Mouse (Mus musculus) lung, embryonic 15.5 days (tissue): ENCODE results near the gene Coa7. TPM values are rescaled to one million over a fixed set of nuclear protein-coding genes. Genes with fewer than 3 reads are reported as not detected.

Experiments
- ATAC-seq: fragments of 200-750 bp; cut with Nextera tagmentation; 2 replicates; pipeline ENCODE4 v1.8.0; 2017; ENCODE audit warnings: moderate number of reproducible peaks, borderline replicate concordance; ENCODE audit not compliant: low FRiP score, low TSS enrichment; ENCODE audit errors: extremely low read depth
- H3K27ac ChIP-seq: fragments of 300-500 bp; sonication (generic); 2 replicates; pipeline ENCODE4 v1.5.1; 2015; ENCODE audit warnings: moderate library complexity, mild to moderate bottlenecking, inconsistent platforms
- H3K27me3 ChIP-seq: fragments of 300-500 bp; sonication (generic); 2 replicates; pipeline ENCODE4 v1.6.1; 2015; ENCODE audit warnings: inconsistent platforms
- H3K36me3 ChIP-seq: fragments of 300-500 bp; sonication (generic); 2 replicates; pipeline ENCODE4 v1.6.1; 2015; ENCODE audit warnings: inconsistent platforms
- H3K4me1 ChIP-seq: fragments of 300-500 bp; sonication (generic); 2 replicates; pipeline ENCODE4 v1.6.1; 2015; ENCODE audit warnings: inconsistent platforms
- H3K4me2 ChIP-seq: fragments of 300-500 bp; sonication (generic); 2 replicates; pipeline ENCODE4 v1.6.1; 2015; ENCODE audit warnings: inconsistent platforms, mild to moderate bottlenecking, moderate library complexity
- H3K4me3 ChIP-seq: fragments of 300-500 bp; sonication (generic); 2 replicates; pipeline ENCODE4 v1.5.1; 2015; ENCODE audit warnings: mild to moderate bottlenecking, inconsistent platforms
- H3K9ac ChIP-seq: fragments of 300-500 bp; sonication (generic); 2 replicates; pipeline ENCODE4 v1.6.1; 2015; ENCODE audit warnings: inconsistent platforms
- H3K9me3 ChIP-seq: fragments of 300-500 bp; sonication (generic); 2 replicates; pipeline ENCODE4 v1.6.1; 2016; ENCODE audit warnings: inconsistent platforms
- WGBS: fragments of 180-500 bp; shearing (Covaris S2); methylation state at CpG from one replicate; pipeline ENCODE4 v1.1.7; 2015; 5-methylcytosine and 5-hydroxymethylcytosine counted together
- polyA plus RNA-seq: library from polyadenylated mRNA; unstranded; fragments of >200 nt; fragmentation: Nextera tagmentation; extraction: Ambion mirVana; gene quantifications from 2 replicates; pipeline ENCODE4 v1.2.1, GENCODE M21; 2015

Coa7 gene
- polyA plus RNA-seq, 1 experiment from 2014 or later = 45.2 TPM

DNA sequence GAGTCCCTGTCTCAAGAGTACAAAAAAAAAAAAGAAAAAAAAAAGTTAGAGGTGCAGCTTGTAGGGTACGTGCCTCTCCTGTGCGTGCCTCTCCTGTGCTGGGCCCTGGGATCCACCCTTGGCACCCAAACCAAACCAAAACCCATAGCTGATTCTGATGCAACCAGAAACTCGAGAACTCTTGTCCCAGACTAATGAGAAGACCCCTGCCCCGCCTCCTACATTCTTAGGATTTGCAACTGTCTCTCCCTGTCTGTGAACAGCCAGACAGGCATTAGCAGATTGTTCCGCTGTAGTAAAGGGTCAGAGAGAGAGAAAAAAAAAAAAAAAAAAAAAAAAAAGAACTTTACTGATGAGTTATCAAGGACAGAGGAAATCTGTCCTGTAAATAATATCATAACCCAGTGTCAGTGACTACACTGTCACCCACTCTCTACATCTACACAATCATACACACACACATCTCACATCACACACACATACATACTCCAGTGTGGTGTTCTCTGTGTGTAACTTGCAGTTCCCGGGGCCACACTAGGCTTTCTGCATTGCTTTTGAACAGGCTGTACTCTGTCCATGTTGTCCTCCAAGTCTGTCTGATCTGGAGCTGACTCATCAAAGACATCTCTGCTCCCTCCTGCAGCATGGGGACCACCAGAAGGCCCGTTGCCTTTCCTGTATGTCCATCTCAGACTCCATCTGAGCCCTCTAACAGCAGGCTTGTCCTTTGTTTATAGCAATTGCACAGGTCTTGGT lies 35.6 kb downstream of the Coa7 start:
- peak; percentile 69 for ATAC-seq
- Histone ChIP-seq H3K36me3 (no peaks in the 10 kb centered on the region), H3K4me2 (peak overlapping the region; percentile 16), H3K4me3 (no peak overlapping the region), H3K4me1 (peaks cover 48% of the 10 kb centered on the region), H3K27me3 (no peaks in the 10 kb centered on the region), H3K27ac (peak overlapping the region; percentile 79), H3K9ac (no peak overlapping the region), H3K9me3 (no peaks in the 10 kb centered on the region)
- 9% methylated on average over 7 of the region's 7 CpGs for WGBS

DNA sequence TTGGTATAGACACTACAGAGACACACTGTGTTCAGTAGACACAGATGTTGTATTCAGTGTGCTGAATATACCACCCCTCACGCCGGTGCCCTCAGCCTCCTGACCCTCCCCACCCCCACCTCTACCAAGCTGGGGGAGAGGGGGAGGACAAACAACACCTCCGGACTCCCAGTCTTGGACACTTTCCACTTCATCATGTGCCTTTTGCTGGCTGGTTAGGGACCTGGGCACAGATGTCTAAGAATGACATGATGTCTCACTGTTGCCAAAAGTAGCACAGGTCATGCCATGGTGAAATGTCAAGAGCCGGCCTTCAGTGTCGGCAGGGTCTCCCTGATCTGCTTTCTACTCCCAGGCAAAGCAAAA lies 36.2 kb downstream of the Coa7 start:
- WGBS = 18% methylated on average over 5 of the region's 5 CpGs
- H3K9ac ChIP-seq = no peak overlapping the region
- no peak overlapping the region for H3K4me2 ChIP-seq

DNA sequence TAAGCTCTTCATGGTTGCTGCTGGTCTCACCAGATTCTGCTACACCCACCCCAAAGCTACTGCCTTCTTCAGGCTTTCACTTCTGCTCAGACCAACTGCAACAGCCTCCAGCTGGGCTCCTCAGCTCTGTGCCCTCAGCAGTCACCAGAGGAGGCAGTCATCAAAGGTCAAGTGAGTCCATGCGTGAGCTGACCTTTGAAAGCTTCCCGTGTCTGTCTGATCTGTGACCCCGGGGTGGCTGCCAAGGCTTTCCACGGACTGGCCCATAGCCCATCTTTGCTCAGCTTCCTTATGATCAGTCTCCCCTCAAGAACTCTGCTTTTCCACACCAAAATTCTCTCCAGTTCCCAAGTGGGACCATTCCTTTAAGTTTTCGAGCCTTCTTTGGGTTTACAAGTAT lies 41.3 kb downstream of the Coa7 start:
- no peak overlapping the region for H3K27ac ChIP-seq
- H3K27me3 ChIP-seq = no peaks in the 10 kb centered on the region
- no peaks in the 10 kb centered on the region for H3K36me3 ChIP-seq
- no peak overlapping the region for H3K4me3 ChIP-seq
- no peak overlapping the region for H3K9ac ChIP-seq
- peaks cover 1% of the 10 kb centered on the region for H3K4me1 ChIP-seq
- WGBS = 25% methylated on average over 5 of the region's 5 CpGs
- H3K4me2 ChIP-seq = no peak overlapping the region
- no peaks in the 10 kb centered on the region for H3K9me3 ChIP-seq
- peak; percentile 27; the same call in 1 of the 2 replicates for ATAC-seq

More for the DNA sequence above, 36.2 kb downstream of the Coa7 start:
- H3K9me3 ChIP-seq = no peaks in the 10 kb centered on the region
- H3K4me1 ChIP-seq = peaks cover 48% of the 10 kb centered on the region
- H3K27ac ChIP-seq = peak overlapping the region; percentile 79
- no peaks in the 10 kb centered on the region for H3K27me3 ChIP-seq
- H3K36me3 ChIP-seq = no peaks in the 10 kb centered on the region
- ATAC-seq = no peak
- H3K4me3 ChIP-seq = no peak overlapping the region

DNA sequence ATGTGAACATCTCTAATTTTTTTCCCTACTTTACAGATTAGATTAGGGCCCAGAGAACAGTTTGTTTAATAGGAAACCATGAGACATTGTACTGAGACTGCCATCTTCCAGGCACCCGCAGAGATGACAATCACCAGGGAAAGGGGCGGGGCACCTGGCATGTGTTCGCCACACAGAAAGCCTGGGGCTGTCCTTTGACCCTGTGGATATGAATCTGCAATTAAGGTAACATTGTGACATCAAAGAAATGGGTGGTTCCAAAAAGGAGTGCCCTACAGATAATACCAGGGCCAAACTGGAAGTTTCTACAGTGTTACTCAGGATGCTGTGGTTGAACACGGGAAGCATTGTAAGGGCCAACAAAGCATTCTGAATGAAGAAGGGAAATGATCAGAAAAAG lies 42.5 kb downstream of the Coa7 start:
- no peak for ATAC-seq
- H3K4me3 ChIP-seq = no peak overlapping the region
- H3K27ac ChIP-seq = no peak overlapping the region
- H3K9ac ChIP-seq = no peak overlapping the region
- H3K36me3 ChIP-seq = no peaks in the 10 kb centered on the region
- 54% methylated on average over 4 of the region's 4 CpGs for WGBS
- no peaks in the 10 kb centered on the region for H3K27me3 ChIP-seq
- no peaks in the 10 kb centered on the region for H3K9me3 ChIP-seq
- no peaks in the 10 kb centered on the region for H3K4me1 ChIP-seq
- H3K4me2 ChIP-seq = no peak overlapping the region

DNA sequence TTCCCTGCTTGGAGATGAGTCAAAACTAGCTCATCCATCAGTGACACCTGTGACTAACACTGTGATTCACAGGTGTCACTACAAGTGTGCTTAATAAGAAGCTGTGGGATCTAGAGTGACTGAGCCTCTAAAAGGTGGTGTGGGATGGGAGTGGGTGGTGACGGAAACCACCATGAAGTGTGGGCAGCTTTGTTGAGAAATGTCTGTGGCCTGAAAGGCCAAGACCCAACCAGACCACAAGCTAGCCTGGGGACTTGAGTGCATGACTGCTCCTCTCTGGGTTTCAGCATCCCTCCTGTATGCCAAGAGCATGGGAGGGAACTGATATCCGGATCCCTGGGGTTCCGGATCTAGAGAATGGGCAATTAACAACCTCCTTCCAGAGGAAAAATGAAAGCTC lies 43.5 kb downstream of the Coa7 start:
- Histone ChIP-seq H3K27ac (no peak overlapping the region), H3K9me3 (no peaks in the 10 kb centered on the region), H3K4me1 (no peaks in the 10 kb centered on the region), H3K36me3 (no peaks in the 10 kb centered on the region), H3K4me3 (no peak overlapping the region), H3K4me2 (no peak overlapping the region), H3K9ac (no peak overlapping the region), H3K27me3 (no peaks in the 10 kb centered on the region)
- WGBS = 84% methylated on average over 3 of the region's 3 CpGs
- no peak for ATAC-seq

DNA sequence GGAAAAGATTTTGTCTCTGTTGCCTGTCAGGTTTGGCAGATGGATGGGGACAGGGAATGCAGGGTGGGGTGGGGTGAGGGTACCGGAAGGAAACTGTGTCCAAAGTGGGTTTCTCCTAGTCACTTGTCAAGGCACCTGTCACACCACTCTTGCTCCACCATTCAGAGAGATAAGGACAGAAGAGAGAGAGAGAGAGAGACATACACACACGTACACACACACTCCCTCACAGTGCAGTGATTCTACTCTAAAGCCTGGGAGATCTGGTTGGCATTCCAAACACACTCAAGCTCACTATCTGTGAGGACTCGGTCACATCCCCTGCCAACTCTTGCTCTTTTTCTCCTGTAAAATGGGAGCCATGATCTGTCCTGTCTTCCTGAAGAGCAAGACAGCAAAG lies 44.2 kb downstream of the Coa7 start:
- Histone ChIP-seq H3K9ac (no peak overlapping the region), H3K27ac (no peak overlapping the region), H3K4me3 (no peak overlapping the region), H3K4me1 (no peaks in the 10 kb centered on the region), H3K9me3 (no peaks in the 10 kb centered on the region), H3K4me2 (no peak overlapping the region), H3K27me3 (no peaks in the 10 kb centered on the region), H3K36me3 (no peaks in the 10 kb centered on the region)
- WGBS = 40% methylated on average over 3 of the region's 3 CpGs
- ATAC-seq = no peak

DNA sequence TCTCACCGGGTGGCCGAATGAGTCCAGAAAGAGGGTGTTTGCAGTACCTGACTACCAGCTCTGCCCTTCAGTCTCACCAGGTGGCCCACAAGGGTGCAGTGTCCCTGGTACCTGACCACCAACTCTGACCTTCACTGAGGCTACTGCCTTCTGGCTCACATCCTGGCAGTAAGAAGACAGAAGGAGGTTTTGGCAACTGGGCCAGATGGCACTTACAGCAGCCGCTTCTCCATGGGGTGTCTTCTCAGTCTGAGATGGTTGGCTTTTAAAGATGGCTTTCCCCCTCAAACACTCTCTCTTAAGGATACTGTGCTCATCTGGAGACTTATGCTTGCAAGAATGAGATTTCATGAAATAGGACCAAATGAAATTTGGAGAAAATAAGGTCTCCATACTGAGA lies 51.5 kb downstream of the Coa7 start:
- WGBS = 80% methylated on average over 3 of the region's 3 CpGs
- no peak overlapping the region for H3K4me2 ChIP-seq
- no peak overlapping the region for H3K4me3 ChIP-seq
- no peak overlapping the region for H3K27ac ChIP-seq
- no peak overlapping the region for H3K9ac ChIP-seq
- H3K4me1 ChIP-seq = peaks cover 8% of the 10 kb centered on the region; the same call in 1 of the 2 replicates
- no peaks in the 10 kb centered on the region for H3K36me3 ChIP-seq
- no peak for ATAC-seq
- H3K27me3 ChIP-seq = peaks cover 34% of the 10 kb centered on the region
- H3K9me3 ChIP-seq = no peaks in the 10 kb centered on the region

DNA sequence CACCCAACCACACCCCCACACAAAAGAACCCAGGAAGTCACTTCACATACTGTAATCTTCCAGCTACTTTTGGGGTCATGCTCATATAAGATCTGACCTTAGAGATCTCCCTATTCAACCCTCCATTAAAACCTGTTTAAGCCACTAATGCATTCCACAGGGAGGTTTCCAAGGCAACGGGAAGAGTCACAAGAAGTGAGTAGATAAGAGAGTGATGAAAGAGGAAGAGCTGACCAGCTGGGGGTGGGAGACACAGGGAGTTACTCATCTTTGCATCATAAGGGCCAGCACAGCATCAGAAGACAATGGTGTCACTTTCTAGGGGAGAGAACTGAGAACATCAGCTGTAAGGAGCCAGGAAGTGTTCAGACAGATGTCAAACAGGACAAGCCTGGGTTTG lies 52.2 kb downstream of the Coa7 start:
- no peak overlapping the region for H3K4me2 ChIP-seq
- H3K27me3 ChIP-seq = peaks cover 39% of the 10 kb centered on the region
- peaks cover 8% of the 10 kb centered on the region; the same call in 1 of the 2 replicates for H3K4me1 ChIP-seq
- no peak overlapping the region for H3K4me3 ChIP-seq
- no peaks in the 10 kb centered on the region for H3K9me3 ChIP-seq
- ATAC-seq = no peak
- H3K9ac ChIP-seq = no peak overlapping the region
- WGBS = 5% methylated on average over 1 of the region's 1 CpGs
- H3K27ac ChIP-seq = no peak overlapping the region
- H3K36me3 ChIP-seq = no peaks in the 10 kb centered on the region

DNA sequence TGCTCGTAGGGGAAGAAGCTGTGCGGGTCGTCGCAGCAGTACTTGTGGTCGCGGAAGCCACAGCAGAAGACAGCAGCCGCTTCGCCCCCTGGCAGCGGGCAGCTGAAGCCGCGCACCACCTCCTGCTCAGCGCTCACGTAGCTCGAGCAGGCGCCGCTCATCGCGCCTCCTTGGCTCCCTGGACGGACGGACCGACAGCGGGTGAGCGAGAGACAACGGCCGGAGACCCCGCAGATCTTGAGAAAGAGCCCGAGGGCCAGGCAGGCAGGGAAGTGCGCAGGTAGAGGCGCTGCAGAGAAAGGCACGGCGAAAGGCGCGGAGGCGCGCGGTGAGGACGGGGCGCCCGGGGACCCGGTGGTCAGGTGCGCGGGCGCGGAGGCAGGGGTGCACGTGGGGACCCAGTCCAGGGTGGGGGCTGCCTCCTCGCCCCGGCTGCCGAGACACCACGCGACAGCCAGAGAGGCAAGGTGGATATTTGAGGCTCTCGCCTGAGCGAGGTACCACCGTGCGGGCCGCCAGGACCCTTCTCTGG lies 55.3 kb downstream of the Coa7 start, which contains the start of gene Shisal2a:
TSS of gene Shisal2a (minus strand) at position 167 of the 532 bp plus-strand sequence.
- ATAC-seq = no peak
- 4% methylated on average over 51 of the region's 55 CpGs for WGBS
- H3K4me3 ChIP-seq = peak within 1 kb of the TSS; percentile 43
- peaks cover 11% of the 10 kb centered on the region for H3K4me1 ChIP-seq
- H3K4me2 ChIP-seq = peak within 1 kb of the TSS; percentile 84
- no peak within 1 kb of the TSS for H3K27ac ChIP-seq
- H3K36me3 ChIP-seq = no peaks in the 10 kb centered on the region
- H3K27me3 ChIP-seq = peaks cover 39% of the 10 kb centered on the region
- H3K9ac ChIP-seq = peak within 1 kb of the TSS; percentile 33; the same call in 1 of the 2 replicates
- H3K9me3 ChIP-seq = no peaks in the 10 kb centered on the region

DNA sequence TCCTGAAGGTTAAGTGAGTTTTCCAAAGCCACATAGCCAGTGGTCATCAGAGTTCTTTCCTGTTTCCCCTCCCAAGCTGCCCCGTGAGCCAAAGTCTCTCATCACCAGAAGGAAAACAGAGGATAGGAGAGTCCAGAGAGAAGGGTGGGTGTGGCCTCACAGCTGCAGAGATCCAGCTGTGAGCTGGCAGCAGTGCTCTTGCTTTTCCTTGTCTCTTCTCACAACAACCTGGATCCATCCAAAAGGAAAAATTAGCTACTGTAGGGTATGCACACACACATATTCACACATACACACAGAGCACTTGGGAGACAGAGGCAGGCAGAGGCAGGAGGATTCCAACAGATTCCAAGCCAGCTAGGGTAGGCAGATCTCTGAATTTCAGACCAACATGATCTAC lies 58.1 kb downstream of the Coa7 start:
- no peak for ATAC-seq
- Histone ChIP-seq H3K27me3 (peaks cover 39% of the 10 kb centered on the region), H3K4me3 (no peak overlapping the region), H3K36me3 (no peaks in the 10 kb centered on the region), H3K4me1 (peaks cover 16% of the 10 kb centered on the region), H3K9me3 (no peaks in the 10 kb centered on the region), H3K4me2 (no peak overlapping the region), H3K9ac (no peak overlapping the region), H3K27ac (no peak overlapping the region)
- WGBS = 15% methylated on average over 1 of the region's 1 CpGs

DNA sequence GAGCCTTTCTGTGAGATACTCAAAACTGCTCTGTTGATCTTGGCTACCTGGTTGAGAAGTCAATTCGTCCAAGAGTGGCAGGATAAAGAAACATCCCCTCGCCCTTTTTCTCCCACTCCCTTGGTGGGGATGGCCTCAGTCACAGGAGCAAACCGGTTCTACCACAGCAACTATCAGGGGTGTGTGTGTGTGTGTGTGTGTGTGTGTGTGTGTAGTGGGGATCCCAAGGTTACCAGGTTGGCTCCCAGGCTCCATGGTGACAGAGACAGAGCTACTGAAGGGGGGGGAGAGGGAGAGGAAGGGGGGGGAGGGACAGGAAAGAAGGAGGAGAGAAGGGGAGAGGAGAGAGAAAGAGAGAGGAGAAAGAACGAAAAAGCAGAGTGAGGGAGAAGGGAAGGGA lies 59.2 kb downstream of the Coa7 start:
- H3K4me2 ChIP-seq = peak overlapping the region; percentile 62
- H3K27me3 ChIP-seq = peaks cover 29% of the 10 kb centered on the region
- no peak overlapping the region for H3K4me3 ChIP-seq
- H3K9ac ChIP-seq = no peak overlapping the region
- ATAC-seq = peak; percentile 61; the same call in 1 of the 2 replicates
- 25% methylated on average over 4 of the region's 4 CpGs for WGBS
- H3K4me1 ChIP-seq = peaks cover 16% of the 10 kb centered on the region
- H3K36me3 ChIP-seq = no peaks in the 10 kb centered on the region
- peak overlapping the region; percentile 65 for H3K27ac ChIP-seq
- H3K9me3 ChIP-seq = no peaks in the 10 kb centered on the region

DNA sequence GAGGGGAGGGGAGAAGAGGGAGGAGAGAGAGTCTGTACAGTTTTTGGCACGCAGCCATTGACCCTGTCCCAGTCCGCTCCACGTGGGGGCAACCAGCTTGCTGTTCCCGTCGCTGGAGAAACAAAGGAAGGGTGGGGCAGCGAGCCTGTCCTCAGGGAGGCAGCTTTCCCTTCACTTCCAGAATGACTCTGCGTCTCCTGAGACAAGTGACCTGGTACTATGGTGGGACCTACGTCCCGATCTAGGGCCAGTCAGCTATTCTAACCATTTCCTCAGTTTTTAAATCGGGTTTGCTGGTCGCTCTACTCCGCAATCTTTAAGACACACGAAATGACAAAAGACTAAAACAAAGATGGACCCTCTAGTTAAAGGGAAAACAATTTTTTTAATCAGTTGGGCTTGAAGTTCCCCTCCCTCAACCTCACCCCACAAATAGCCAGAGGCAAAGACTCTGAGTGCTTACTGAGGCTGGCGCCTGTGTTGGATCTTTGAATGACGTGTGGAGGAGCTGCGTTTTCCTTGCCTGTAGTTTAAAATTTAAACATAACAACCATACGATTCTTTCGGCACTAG lies 59.8 kb downstream of the Coa7 start:
- under 1% methylated on average over 18 of the region's 18 CpGs for WGBS
- Histone ChIP-seq H3K9ac (peak overlapping the region; percentile 44), H3K27me3 (peaks cover 23% of the 10 kb centered on the region), H3K27ac (peak overlapping the region; percentile 65), H3K4me3 (peak overlapping the region; percentile 37), H3K4me2 (peak overlapping the region; percentile 62), H3K36me3 (no peaks in the 10 kb centered on the region), H3K9me3 (no peaks in the 10 kb centered on the region), H3K4me1 (peaks cover 16% of the 10 kb centered on the region)
- peak; percentile 86 for ATAC-seq
